Mouse (Mus musculus) midbrain, postnatal 0 days (tissue): ENCODE measurements around the gene Nos1. TPM values are rescaled to one million over a fixed set of nuclear protein-coding genes. Genes with fewer than 3 reads are reported as not detected.

Source experiments
- ATAC-seq: fragments of 200-750 bp; cut with Nextera tagmentation; 2 replicates; pipeline ENCODE4 v1.8.0; 2017; ENCODE audit warnings: moderate number of reproducible peaks, mild to moderate bottlenecking, moderate TSS enrichment, moderate library complexity; ENCODE audit not compliant: low FRiP score
- DNase-seq: peaks from one replicate; pipeline ENCODE4 v3.0.0-alpha.2; 2015; ENCODE audit warnings: low spot score
- H3K27ac ChIP-seq: fragments of 300-500 bp; sonication (generic); 2 replicates; pipeline ENCODE4 v1.5.1; 2014; ENCODE audit warnings: low read depth, mild to moderate bottlenecking, low read length, mixed read lengths
- H3K27me3 ChIP-seq: fragments of 300-500 bp; sonication (generic); 2 replicates; pipeline ENCODE4 v1.6.1; 2014; ENCODE audit warnings: low read length, control low read depth, mixed read lengths; ENCODE audit not compliant: insufficient read depth
- H3K36me3 ChIP-seq: fragments of 300-500 bp; sonication (generic); 2 replicates; pipeline ENCODE4 v1.6.1; 2014; ENCODE audit warnings: low read length, control low read depth, mixed read lengths; ENCODE audit not compliant: insufficient read depth
- H3K4me1 ChIP-seq: fragments of 300-500 bp; sonication (generic); 2 replicates; pipeline ENCODE4 v1.6.1; 2014; ENCODE audit warnings: mild to moderate bottlenecking, control low read depth, antibody characterized with exemption, low read length, mixed read lengths; ENCODE audit not compliant: insufficient read depth
- H3K4me2 ChIP-seq: fragments of 300-500 bp; sonication (generic); 2 replicates; pipeline ENCODE4 v1.6.1; 2014; ENCODE audit warnings: low read depth, mild to moderate bottlenecking, low read length, mixed read lengths; ENCODE audit not compliant: poor library complexity, severe bottlenecking
- H3K4me3 ChIP-seq: fragments of 300-500 bp; sonication (generic); 2 replicates; pipeline ENCODE4 v1.5.1; 2014; ENCODE audit warnings: low read depth, mild to moderate bottlenecking, low read length, moderate library complexity
- H3K9ac ChIP-seq: fragments of 300-500 bp; sonication (generic); replicated peaks from 2 replicates; pipeline ENCODE4 v1.6.1; 2014; ENCODE audit warnings: mild to moderate bottlenecking, low read length, moderate library complexity, mixed read lengths; ENCODE audit not compliant: poor library complexity, severe bottlenecking
- H3K9me3 ChIP-seq: fragments of 300-500 bp; sonication (generic); 2 replicates; pipeline ENCODE4 v1.6.1; 2016; ENCODE audit warnings: low read length, control low read depth
- CTCF ChIP-seq: IDR thresholded peaks from 2 replicates; pipeline ENCODE4 v1.5.1; 2016; ENCODE audit warnings: antibody characterized with exemption, mild to moderate bottlenecking
- WGBS: fragments of 180-500 bp; shearing (Covaris S2); extraction: QIAGEN DNeasy Blood & Tissue Kit; methylation state at CpG from one replicate; pipeline ENCODE4 v1.1.7; 2014; 5-methylcytosine and 5-hydroxymethylcytosine counted together
- polyA plus RNA-seq: library from polyadenylated mRNA; unstranded; fragments of >200 nt; fragmentation: Nextera tagmentation; extraction: Ambion mirVana; gene quantifications from 2 replicates; pipeline ENCODE4 v1.2.1, GENCODE M21; 2015
- total RNA-seq: library from RNA; depleted of rRNA; stranded (reverse); fragments of >200 nt; gene quantifications from 2 replicates; pipeline ENCODE4 v1.2.3, GENCODE M21; 2014; rRNA removed

Gene Nos1
- total and polyA plus RNA-seq, 2 experiments from 2014 or later = 3.4 to 17.8 TPM

DNA sequence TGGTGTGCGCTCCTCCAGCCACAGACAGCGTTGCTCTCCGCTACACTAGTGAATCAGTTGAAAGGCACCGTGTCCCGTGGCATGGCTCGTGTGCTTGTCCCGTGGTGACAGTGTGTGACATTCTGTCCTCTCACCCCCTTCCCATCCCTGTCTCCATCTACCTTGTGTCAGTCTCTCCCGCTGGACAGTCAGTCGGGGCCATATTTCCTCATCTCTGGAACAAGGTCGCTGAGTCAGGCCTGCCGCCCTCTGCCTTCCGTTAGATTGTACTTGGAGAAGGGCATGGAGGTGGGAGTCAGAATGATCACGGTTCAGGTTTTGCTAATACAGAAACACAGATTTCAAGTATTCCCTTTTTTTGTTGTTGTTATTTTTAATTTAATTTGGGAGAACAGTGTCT is 227.5 kb downstream of the Nos1 start:
- ATAC-seq = no peak
- Histone ChIP-seq H3K36me3 (peaks cover 51% of the 10 kb centered on the region), H3K9ac (no peak overlapping the region), H3K9me3 (no peaks in the 10 kb centered on the region), H3K4me2 (no peak overlapping the region), H3K4me3 (no peak overlapping the region), H3K4me1 (no peaks in the 10 kb centered on the region), H3K27me3 (no peaks in the 10 kb centered on the region), H3K27ac (no peak overlapping the region)
- no peak for TF ChIP-seq CTCF
- 96% methylated on average over 13 of the region's 13 CpGs for WGBS
- no peak for DNase-seq

Other genes with a start within 250 kb of the Nos1 start
- gene Fbxo21, start 195.7 kb downstream of the Nos1 start, total RNA-seq = 203 and 212 TPM in 2 replicates
- gene Fbxo21, start 195.7 kb downstream of the Nos1 start, polyA plus RNA-seq = 149 and 156 TPM in 2 replicates
- gene Tesc, start 246.7 kb downstream of the Nos1 start, total RNA-seq = 3.6 and 4.7 TPM in 2 replicates
- gene Tesc, start 246.7 kb downstream of the Nos1 start, polyA plus RNA-seq = 5.5 and 8.2 TPM in 2 replicates